Mouse (Mus musculus) heart, postnatal 0 days (tissue): Measurements from ENCODE around the gene Zswim8. TPM values are rescaled to one million over a fixed set of nuclear protein-coding genes. Genes with fewer than 3 reads are reported as not detected.

Experiments
- ATAC-seq: fragments of 200-750 bp; cut with Nextera tagmentation; 2 replicates; pipeline ENCODE4 v1.8.0; 2017; ENCODE audit warnings: low read depth, moderate number of reproducible peaks, moderate library complexity; ENCODE audit not compliant: insufficient read depth
- DNase-seq: peaks from one replicate; pipeline ENCODE4 v3.0.0-alpha.2; 2016; ENCODE audit warnings: low spot score
- H3K27ac ChIP-seq: fragments of 300-500 bp; sonication (generic); 2 replicates; pipeline ENCODE4 v1.5.1; 2014; ENCODE audit warnings: low read depth, mild to moderate bottlenecking
- H3K27me3 ChIP-seq: fragments of 300-500 bp; sonication (generic); 2 replicates; pipeline ENCODE4 v1.6.1; 2014; ENCODE audit warnings: low read length, mixed read lengths; ENCODE audit not compliant: control insufficient read depth, insufficient read depth
- H3K36me3 ChIP-seq: fragments of 300-500 bp; sonication (generic); replicated peaks from 2 replicates; pipeline ENCODE4 v1.6.1; 2014; ENCODE audit warnings: low read length, mixed read lengths; ENCODE audit not compliant: control insufficient read depth, insufficient read depth
- H3K4me1 ChIP-seq: fragments of 300-500 bp; sonication (generic); 2 replicates; pipeline ENCODE4 v1.6.1; 2014; ENCODE audit warnings: antibody characterized with exemption; ENCODE audit not compliant: control insufficient read depth, insufficient read depth
- H3K4me2 ChIP-seq: fragments of 300-500 bp; sonication (generic); 2 replicates; pipeline ENCODE4 v1.6.1; 2014; ENCODE audit warnings: low read depth, mild to moderate bottlenecking, low read length, moderate library complexity
- H3K4me3 ChIP-seq: fragments of 300-500 bp; sonication (generic); 2 replicates; pipeline ENCODE4 v1.5.1; 2014; ENCODE audit warnings: low read depth, low read length
- H3K9ac ChIP-seq: fragments of 300-500 bp; sonication (generic); replicated peaks from 2 replicates; pipeline ENCODE4 v1.6.1; 2014; ENCODE audit warnings: low read depth, low read length, mixed read lengths
- H3K9me3 ChIP-seq: fragments of 300-500 bp; sonication (generic); replicated peaks from 2 replicates; pipeline ENCODE4 v1.6.1; 2016; ENCODE audit warnings: low read length; ENCODE audit not compliant: control insufficient read depth
- CTCF ChIP-seq: IDR thresholded peaks from 2 replicates; pipeline ENCODE4 v1.5.1; 2016; ENCODE audit warnings: antibody characterized with exemption, control low read depth, low read depth
- EP300 ChIP-seq: IDR thresholded peaks from 2 replicates; pipeline ENCODE4 v1.6.1; 2016; ENCODE audit warnings: antibody characterized with exemption, low read depth
- WGBS: fragments of 180-500 bp; shearing (Covaris S2); extraction: QIAGEN DNeasy Blood & Tissue Kit; methylation state at CpG from one replicate; pipeline ENCODE4 v1.1.7; 2014; 5-methylcytosine and 5-hydroxymethylcytosine counted together
- polyA plus RNA-seq: library from polyadenylated mRNA; unstranded; fragments of >200 nt; fragmentation: Nextera tagmentation; extraction: Ambion mirVana; gene quantifications from 2 replicates; pipeline ENCODE4 v1.2.1, GENCODE M21; 2015
- total RNA-seq: library from RNA; depleted of rRNA; stranded (reverse); fragments of >200 nt; gene quantifications from 2 replicates; pipeline ENCODE4 v1.2.3, GENCODE M21; 2014; ENCODE audit warnings: low replicate concordance

The Zswim8 gene
- total and polyA plus RNA-seq, 2 experiments from 2014 or later, result 14.2 to 78.8 TPM

- TF ChIP-seq CTCF, result no peak
- Histone ChIP-seq H3K36me3 (peaks cover 96% of the 10 kb centered on the region), H3K4me3 (no peak overlapping the region), H3K27ac (peak overlapping the region; percentile 56), H3K9me3 (no peaks in the 10 kb centered on the region), H3K27me3 (no peaks in the 10 kb centered on the region), H3K9ac (no peak overlapping the region), H3K4me1 (no peaks in the 10 kb centered on the region; the same call in 1 of the 2 replicates), H3K4me2 (no peak overlapping the region)
- DNase-seq (no peak), ATAC-seq (no peak)
- 86% methylated on average over 2 of the region's 2 CpGs for WGBS
These were observed 25.6 kb upstream of the Zswim8 start for GRCm38 (mm10) chr14:20681742-20682141.

- Histone ChIP-seq H3K27me3 (no peaks in the 10 kb centered on the region), H3K4me2 (no peak overlapping the region), H3K27ac (peak overlapping the region; percentile 56), H3K4me3 (no peak overlapping the region), H3K9ac (no peak overlapping the region), H3K36me3 (peaks cover 97% of the 10 kb centered on the region), H3K4me1 (no peaks in the 10 kb centered on the region; the same call in 1 of the 2 replicates), H3K9me3 (no peaks in the 10 kb centered on the region)
- DNase-seq (peak; percentile 78), ATAC-seq (peak; percentile 74)
- no peak for TF ChIP-seq CTCF
- no peak for TF ChIP-seq EP300
- 10% methylated on average over 3 of the region's 3 CpGs for WGBS
These were observed 24.9 kb upstream of the Zswim8 start for GRCm38 (mm10) chr14:20682498-20682897.

GRCm38 (mm10) chr14:20686576-20686975, 20.8 kb upstream of the Zswim8 start:
- Histone ChIP-seq H3K36me3 (peaks cover 96% of the 10 kb centered on the region), H3K4me1 (no peaks in the 10 kb centered on the region; the same call in 1 of the 2 replicates), H3K4me3 (no peak overlapping the region), H3K9me3 (no peaks in the 10 kb centered on the region), H3K27me3 (no peaks in the 10 kb centered on the region), H3K27ac (no peak overlapping the region), H3K9ac (no peak overlapping the region), H3K4me2 (no peak overlapping the region)
- TF ChIP-seq EP300 (no peak), CTCF (no peak)
- ATAC-seq, result no peak
- WGBS, result 97% methylated on average over 3 of the region's 3 CpGs
- no peak for DNase-seq

- H3K9ac ChIP-seq, result no peak overlapping the region
- H3K36me3 ChIP-seq, result peaks cover 99% of the 10 kb centered on the region
- no peaks in the 10 kb centered on the region for H3K4me1 ChIP-seq
- DNase-seq, result no peak
- no peak overlapping the region for H3K4me3 ChIP-seq
- H3K27me3 ChIP-seq, result no peaks in the 10 kb centered on the region
- no peak for ATAC-seq
- 81% methylated on average over 2 of the region's 2 CpGs for WGBS
- H3K4me2 ChIP-seq, result no peak overlapping the region
- H3K9me3 ChIP-seq, result no peaks in the 10 kb centered on the region
- TF ChIP-seq CTCF (no peak), EP300 (no peak)
- no peak overlapping the region for H3K27ac ChIP-seq
These were observed 18.3 kb upstream of the Zswim8 start for GRCm38 (mm10) chr14:20689009-20689408.

- WGBS, result 84% methylated on average over 6 of the region's 6 CpGs
- ATAC-seq, result no peak
These were observed 15.6 kb upstream of the Zswim8 start for GRCm38 (mm10) chr14:20691772-20692171.

GRCm38 (mm10) chr14:20693589-20694101, 13.7 kb upstream of the Zswim8 start:
- TF ChIP-seq EP300, result no peak
- no peak for TF ChIP-seq CTCF
- Histone ChIP-seq H3K27me3 (no peaks in the 10 kb centered on the region), H3K27ac (no peak overlapping the region), H3K9me3 (no peaks in the 10 kb centered on the region), H3K36me3 (peaks cover 56% of the 10 kb centered on the region), H3K9ac (no peak overlapping the region), H3K4me1 (peaks cover 18% of the 10 kb centered on the region), H3K4me2 (no peak overlapping the region), H3K4me3 (no peak overlapping the region)
- 79% methylated on average over 10 of the region's 10 CpGs for WGBS
- ATAC-seq, result no peak
- DNase-seq, result no peak

More at GRCm38 (mm10) chr14:20691772-20692171, 15.6 kb upstream of the Zswim8 start:
- H3K4me3 ChIP-seq, result no peak overlapping the region
- H3K36me3 ChIP-seq, result peaks cover 74% of the 10 kb centered on the region
- DNase-seq, result no peak
- H3K27ac ChIP-seq, result no peak overlapping the region
- no peak for TF ChIP-seq CTCF
- TF ChIP-seq EP300, result no peak
- H3K9ac ChIP-seq, result no peak overlapping the region
- no peaks in the 10 kb centered on the region for H3K9me3 ChIP-seq
- H3K4me1 ChIP-seq, result peaks cover 11% of the 10 kb centered on the region
- no peak overlapping the region for H3K4me2 ChIP-seq
- no peaks in the 10 kb centered on the region for H3K27me3 ChIP-seq
